Comparison of ENCODE assay signal across 8 mouse cellular contexts in genomic region chr11:57644245-57645017, GRCm38 (mm10). TPM values are rescaled to one million over a fixed set of nuclear protein-coding genes. Genes with fewer than 3 reads are reported as not detected.
DNase-seq lines count a peak whose midpoint lies in the region; ATAC-seq and TF ChIP-seq lines count a peak whose summit lies in the region.

No protein-coding gene starts in this region.

- no peaks in the 10 kb centered on the region for H3K9me3 ChIP-seq in kidney, postnatal 0 days (replicated peaks; ENCODE audit: low read length)

- H3K4me1 ChIP-seq in kidney, postnatal 0 days (replicated peaks; ENCODE audit: insufficient read depth, low read length), result 0 out of 2 replicates have a peak, but pooled peaks cover 8% of the 10 kb centered on the region
- H3K4me1 ChIP-seq in olfactory bulb, adult 2 months (ENCODE audit: control insufficient read depth, insufficient read depth, low read length), result peaks cover 11% of the 10 kb centered on the region

- peak overlapping the region; percentile 82 for H3K9ac ChIP-seq in kidney, postnatal 0 days (ENCODE audit: low read depth, low read length)

- peak overlapping the region; percentile 96 for H3K4me2 ChIP-seq in kidney, postnatal 0 days (ENCODE audit: low read length)

- TF ChIP-seq CTCF in kidney, postnatal 0 days (IDR thresholded peaks at IDR 0.05; ENCODE audit: low read depth), result no peak
- no peak for TF ChIP-seq CTCF in olfactory bulb, adult 2 months (IDR thresholded peaks at IDR 0.05; ENCODE audit: insufficient read depth, low read depth, low read length)

- H3K36me3 ChIP-seq in kidney, postnatal 0 days (ENCODE audit: insufficient read depth, low read length), result no peaks in the 10 kb centered on the region

- TF ChIP-seq POLR2A in olfactory bulb, adult 2 months (IDR thresholded peaks at IDR 0.05; ENCODE audit: insufficient read depth, low read depth, low read length), result no peak

- ATAC-seq in kidney, postnatal 0 days (replicated peaks; ENCODE audit: low FRiP score, low read depth), result peak; percentile 61

- no peaks in the 10 kb centered on the region for H3K27me3 ChIP-seq in kidney, postnatal 0 days (ENCODE audit: insufficient read depth, low read length)

- peak; percentile 35 for DNase-seq in right cerebral cortex, postnatal 25 days
- DNase-seq in right cerebral cortex, postnatal 14 days, result no peak
- peak; percentile 72 for DNase-seq in embryo, embryonic 10 days (ENCODE audit: low spot score)
- peak; percentile 56 for DNase-seq in heart, adult 8-10 months (ENCODE audit: low spot score)
- peak; percentile 62 for DNase-seq in kidney, postnatal 0 days (ENCODE audit: low spot score)
- DNase-seq in lung, postnatal 10 days, result peak; percentile 56
- no peak for DNase-seq in frontal cortex, postnatal 10 days (ENCODE audit: low spot score in 2 of 2)

- H3K27ac ChIP-seq in kidney, postnatal 0 days, result peak overlapping the region; percentile 60; the same call in 1 of the 2 replicates
- no peak overlapping the region for H3K27ac ChIP-seq in olfactory bulb, adult 2 months (ENCODE audit: insufficient read depth, low read depth, low read length)

- WGBS in kidney, postnatal 0 days, result under 1% methylated on average over 30 of the region's 30 CpGs
- WGBS in olfactory bulb, adult 2 months, result 3% methylated on average over 30 of the region's 30 CpGs

- H3K4me3 ChIP-seq in kidney, postnatal 0 days (replicated peaks; ENCODE audit: low read depth, low read length), result peak overlapping the region; percentile 82
- H3K4me3 ChIP-seq in olfactory bulb, adult 2 months (ENCODE audit: insufficient read depth, low read depth, low read length), result peak overlapping the region; percentile 77

RNA-seq across cellular contexts. Expression of gene Galnt10, which starts 0.8 kb away (rescaled TPM):
- total RNA-seq in heart, adult 8-10 months (2022), result 1 to 10 TPM; 5.7 to 8.1 (median 6.9) TPM
- polyA plus RNA-seq in kidney, postnatal 0 days (2015; fragmentation: Nextera tagmentation; extraction: Ambion mirVana), result 18.4 and 19.2 TPM in 2 replicates
- not detected in 2 replicates for polyA plus RNA-seq in olfactory bulb, adult 2 months (2012; ENCODE audit: insufficient read depth, insufficient read length, low replicate concordance, missing spikeins)

Comparison
In these comparisons a context has a peak if more than half of its experiments do, and no peak if none do; other contexts are left out.
1. DNase-seq: peak in right cerebral cortex, postnatal 25 days (single experiment), embryo, embryonic 10 days (single experiment), heart, adult 8-10 months (single experiment), kidney, postnatal 0 days (single experiment) and lung, postnatal 10 days (single experiment); none in right cerebral cortex, postnatal 14 days (single experiment) and frontal cortex, postnatal 10 days (0 of 2).